Mouse (Mus musculus): ENCODE results near the gene Zfp964.
"Not testable (repeated sequence)": the region's sequence is repeated elsewhere in the genome, so short reads cannot be mapped to it uniquely, and the experiment has no call there.

Gene Zfp964

DNA sequence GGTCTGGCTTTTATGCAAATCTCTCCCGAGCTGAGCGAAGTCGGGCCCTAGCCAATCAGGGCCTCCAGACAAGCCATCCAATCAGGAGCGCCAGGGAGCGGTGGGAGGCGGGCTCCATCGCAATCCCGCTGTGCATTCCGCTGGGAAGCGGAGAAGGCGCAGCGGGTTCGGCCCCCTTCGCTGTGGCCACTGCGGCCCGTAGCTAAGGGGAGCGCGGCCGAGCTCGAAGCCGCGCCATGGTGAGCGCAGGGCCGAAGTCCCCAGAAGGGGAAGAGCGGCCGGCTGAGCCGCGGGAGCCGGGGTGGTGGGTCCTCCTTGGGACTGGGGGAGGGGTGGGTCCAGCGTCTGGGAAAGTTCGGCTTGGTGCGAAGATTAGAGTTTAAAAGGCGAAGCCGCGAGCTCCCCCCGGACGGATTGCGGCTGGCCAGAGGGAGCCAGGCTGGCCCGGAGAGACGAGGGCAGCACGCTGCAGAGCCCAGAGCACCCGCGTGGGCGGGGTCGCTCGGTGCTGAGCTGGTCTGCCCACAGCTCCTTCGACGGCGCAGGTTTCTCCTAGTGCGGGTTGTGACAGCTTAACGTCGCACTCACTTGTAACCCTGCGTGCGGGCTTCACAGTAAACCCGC is at the start of gene Zfp964:
Gene Zfp964, plus strand, starts transcription at position 122 of the 624 bp plus-strand sequence.
- peak; percentile 92 to 97 for DNase-seq (ENCODE audit: inconsistent age in 2 of 2, low spot score in 1 of 2)

DNA sequence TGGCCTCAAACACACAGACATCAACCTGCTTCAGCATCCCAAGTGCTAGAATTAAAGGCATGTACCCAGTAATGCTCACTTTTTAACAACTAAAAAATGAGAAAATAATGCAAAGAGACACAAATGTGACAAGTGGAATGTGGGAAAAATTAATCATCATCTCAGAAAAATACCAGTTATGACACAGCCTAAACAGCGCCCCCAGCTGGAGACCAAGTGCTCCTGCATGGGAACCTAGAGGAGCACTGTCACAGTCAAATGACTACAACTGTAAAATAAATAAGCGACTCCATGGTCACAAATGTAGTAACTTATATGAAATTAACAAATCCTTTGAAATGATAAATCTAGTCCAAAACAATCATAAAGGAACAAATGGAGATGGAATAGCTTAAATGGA is 39.6 kb upstream of the Zfp964 start:
- no peak for DNase-seq (ENCODE audit: inconsistent age in 2 of 2, low spot score in 1 of 2)

DNA sequence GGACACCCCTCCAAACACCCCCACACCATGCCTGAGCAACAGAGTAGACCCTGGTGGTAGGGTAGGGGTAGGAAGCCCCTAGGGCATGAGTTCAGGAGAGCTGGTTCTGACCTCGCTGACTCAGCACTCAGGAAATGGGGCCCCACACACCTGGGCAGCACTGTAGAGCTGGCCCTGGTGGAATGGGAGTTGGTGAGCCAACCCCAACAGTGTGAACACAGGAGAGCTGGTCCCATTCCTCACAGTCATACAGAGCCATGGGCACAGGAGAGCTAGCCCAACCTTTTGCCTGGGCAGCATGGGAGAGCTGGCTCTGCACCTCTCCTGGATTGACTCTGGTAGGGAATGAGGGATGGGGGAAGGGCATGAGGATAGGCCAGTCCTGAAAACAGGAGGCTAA is 36.2 kb upstream of the Zfp964 start:
- no peak for DNase-seq (ENCODE audit: inconsistent age in 2 of 2, low spot score in 1 of 2)

DNA sequence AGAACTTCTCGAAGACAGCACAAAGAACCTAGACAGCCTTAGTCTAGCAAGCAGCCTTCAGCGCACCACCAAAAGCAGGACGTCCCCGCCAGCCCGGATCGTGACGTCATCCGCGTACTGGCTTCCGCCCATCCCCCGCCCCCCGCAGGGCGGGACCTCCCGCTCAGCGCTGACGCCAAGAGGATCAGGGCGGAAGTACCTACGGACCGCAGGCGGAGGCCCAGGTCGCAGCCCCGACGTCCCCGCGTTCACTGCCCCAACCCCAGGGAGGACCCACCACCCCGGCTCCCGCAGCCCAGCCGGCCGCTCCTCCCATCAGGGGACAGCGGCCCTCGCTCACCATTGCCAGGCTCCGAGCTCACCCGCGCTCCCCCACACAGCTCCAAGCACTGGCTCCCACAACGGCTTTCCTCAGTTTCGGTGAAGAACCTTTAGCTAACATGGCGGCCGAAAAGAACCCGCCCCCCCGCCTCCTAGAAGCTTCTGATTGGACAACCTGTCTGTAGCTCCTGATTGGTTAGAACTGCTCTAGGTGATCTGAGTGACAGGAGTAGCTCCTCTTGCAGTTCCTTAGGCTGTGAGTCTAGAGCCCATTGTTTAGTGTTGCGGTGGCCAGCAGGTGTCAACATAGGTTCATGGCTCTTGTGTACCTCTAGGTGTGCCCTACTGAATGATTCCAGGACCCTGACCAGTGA is 29.0 kb upstream of the Zfp964 start, which contains the start of gene Zfp868:
Gene Zfp868, minus strand, starts transcription at position 454 of the 695 bp plus-strand sequence.
- peak; percentile 99 to 100 for DNase-seq (ENCODE audit: inconsistent age in 2 of 2, low spot score in 1 of 2)

DNA sequence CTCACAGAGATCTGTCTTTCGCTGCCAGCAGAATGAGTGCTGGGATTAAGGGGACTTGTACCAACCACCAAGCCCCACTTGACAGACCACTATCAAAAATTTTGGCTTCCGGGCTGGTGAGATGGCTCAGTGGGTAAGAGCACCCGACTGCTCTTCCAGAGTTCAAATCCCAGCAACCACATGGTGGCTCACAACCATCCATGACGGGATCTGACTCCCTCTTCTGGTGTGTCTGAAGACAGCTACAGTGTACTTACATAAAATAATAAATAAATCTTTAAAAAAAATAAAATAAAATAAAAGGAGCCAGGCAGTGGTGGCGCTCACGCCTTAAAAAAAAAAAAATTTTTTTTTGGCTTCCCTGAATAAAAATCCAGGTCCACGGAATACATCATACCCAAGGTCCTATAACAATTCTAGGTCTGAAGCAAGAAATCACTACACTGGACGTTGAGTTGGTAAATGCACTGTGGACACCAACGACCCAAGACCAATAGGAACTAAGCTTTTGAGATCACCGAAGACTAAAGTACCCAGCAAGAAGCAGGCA is 396 bp upstream of the Zfp964 start:
- DNase-seq (ENCODE audit: inconsistent age in 2 of 2, low spot score in 1 of 2), result no peak

DNA sequence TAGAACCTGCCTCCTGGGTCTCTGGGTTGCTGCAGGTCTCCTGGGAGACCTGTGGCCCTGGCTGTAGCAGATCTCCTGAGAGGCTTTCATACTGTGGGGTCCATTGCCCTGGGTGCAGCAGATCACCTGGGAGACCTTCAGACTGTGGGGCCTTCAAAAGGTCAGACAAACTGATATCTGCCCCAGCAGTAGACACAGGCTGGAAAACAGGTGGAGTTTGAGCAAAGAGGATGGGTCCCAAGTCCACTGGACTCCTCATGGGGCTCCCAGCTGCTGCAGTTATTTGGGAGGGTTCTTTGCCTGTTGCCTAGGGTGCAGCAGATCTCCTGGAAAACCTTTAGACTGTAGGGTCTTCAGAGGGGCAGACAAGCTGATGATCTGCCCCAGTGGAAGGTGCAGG is 7.0 kb downstream of the Zfp964 start:
- no peak for DNase-seq (ENCODE audit: inconsistent age in 2 of 2, low spot score in 1 of 2)

DNA sequence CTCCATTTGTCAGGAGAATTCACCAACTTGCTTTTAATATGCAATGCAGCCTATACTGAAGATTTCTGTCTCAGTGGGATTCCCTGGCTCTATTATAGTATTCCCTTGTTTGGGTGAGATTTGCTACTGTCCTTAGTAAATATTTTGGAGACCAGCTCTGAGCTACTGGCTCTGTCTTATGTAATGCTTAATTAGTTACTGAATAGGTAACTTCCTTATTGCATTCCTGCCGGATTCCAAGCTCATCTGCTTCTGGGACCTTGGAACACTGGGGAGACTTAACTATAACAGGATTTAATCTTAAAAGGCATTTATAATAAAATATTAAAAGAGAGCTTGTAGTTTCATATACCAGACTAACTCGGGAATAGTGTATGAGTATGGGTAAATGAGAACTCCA is 10.8 kb downstream of the Zfp964 start:
- peak in 1 of 2 experiments; percentile 15 for DNase-seq (ENCODE audit: inconsistent age in 2 of 2, low spot score in 1 of 2)

DNA sequence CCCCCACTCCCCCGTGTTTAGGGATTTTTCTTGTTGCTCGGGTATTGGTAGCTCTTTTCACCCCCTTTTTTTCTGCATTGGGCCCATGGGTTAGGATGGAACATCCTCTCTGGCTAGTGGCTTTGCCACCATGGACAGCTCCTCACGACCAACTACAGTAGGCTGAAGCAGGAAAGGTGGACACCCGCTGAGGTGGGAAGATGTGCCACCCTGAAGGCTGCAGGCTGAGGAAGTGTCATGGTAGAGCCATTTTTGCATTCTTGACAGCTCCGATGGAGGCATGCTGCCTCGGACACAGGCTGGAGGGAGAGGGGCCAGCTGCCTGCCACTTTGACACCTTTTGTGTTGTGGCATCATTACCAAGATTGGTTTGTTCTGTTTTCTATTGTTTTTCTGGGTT is 47.5 kb downstream of the Zfp964 start:
- peak in 1 of 2 experiments; percentile 22 for DNase-seq (ENCODE audit: inconsistent age in 2 of 2, low spot score in 1 of 2)

DNA sequence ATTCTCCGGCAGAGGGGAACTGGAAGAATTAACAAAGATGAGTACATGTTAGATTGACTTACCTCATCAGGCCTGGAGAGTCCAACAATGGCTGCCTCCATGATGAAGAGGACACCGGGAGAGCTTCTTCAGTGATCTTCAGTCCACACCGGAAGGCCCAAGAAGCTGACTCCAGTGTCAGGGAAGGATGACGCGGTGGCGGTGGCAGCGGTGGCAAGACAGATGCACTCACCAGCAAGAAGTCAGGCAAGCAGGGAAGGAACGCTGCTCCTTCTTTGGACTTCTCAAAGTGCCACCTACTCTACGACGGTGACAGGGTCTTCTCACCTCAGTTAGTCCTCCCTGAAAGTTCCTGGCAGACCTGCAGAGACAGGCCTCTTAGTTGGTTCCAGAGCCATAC is 56.3 kb downstream of the Zfp964 start, which contains the start of gene Zfp869:
Gene Zfp869, minus strand, starts transcription at position 101 of the 400 bp plus-strand sequence.
- DNase-seq (ENCODE audit: inconsistent age in 2 of 2, low spot score in 1 of 2), result not testable (repeated sequence)

DNA sequence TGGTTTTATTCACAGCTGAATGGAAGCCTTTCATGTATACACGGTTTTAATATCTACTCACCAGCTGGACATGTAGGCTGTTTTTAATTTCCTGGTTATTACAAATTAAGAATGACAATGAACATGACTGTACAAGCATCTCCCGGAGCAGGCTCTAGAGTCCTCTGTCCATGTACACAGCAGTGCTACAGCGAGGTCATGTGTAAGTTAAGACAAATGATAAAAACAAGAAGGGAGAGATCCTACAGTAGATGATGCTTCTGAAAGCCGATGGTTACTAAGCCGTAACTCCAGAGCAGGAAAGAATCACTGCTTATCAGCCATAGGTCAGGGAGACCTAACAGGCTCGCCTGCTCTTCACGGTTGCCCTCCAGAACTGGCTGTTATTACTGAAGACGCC is 59.2 kb downstream of the Zfp964 start:
- no peak for DNase-seq (ENCODE audit: inconsistent age in 2 of 2, low spot score in 1 of 2)

DNA sequence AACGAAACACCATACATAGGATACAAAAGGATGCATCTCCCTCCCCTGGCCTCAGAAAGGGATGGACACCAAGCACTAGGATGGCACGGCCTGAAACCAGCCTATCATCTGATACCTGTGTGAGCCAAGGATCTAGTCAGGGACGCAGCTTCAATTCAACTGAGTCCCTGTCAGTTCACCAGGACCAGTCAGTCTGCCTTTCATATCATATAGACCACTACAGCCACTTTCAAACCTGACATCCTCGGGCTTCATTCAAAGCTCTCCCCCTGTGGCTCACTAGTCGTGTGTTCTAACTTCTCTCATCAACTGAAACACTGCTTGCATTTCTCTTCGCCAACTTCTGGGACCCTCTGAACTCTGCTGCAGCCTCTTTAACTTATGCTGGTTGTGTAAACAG is 61.1 kb downstream of the Zfp964 start:
- peak in 1 of 2 experiments; percentile 42 for DNase-seq (ENCODE audit: inconsistent age in 2 of 2, low spot score in 1 of 2)

Data from adrenal gland, adult (tissue).